Mouse (Mus musculus): ENCODE measurements at regions not wholly inside any gene's neighbourhood (a gene's known extent, or its start where the extent isn't known, plus 50 kb on each side); places are given as distances from the start of the nearest gene placed in this dataset.

DNA sequence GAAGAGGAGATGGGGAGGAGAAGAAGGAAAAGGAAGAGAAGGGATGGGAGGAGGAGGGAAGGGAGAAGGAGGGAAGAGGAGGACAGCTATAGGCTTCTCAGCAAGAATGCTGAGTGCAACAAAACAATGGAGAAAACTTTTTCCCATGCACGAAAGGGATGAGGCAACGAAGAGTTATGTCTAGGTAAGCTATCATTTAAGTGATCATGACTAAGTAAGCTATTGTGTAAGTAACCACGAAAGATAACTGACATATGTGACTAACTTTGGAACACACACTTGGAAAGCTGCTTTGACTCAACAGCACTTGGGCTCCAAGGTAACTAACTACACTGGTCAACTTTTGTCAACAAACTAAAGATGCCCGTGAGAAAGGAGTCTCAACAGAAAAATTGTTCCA, 50.9 kb upstream of the Fstl1 start:
- H3K27ac ChIP-seq (ENCODE audit: insufficient read depth, low read length) = peak overlapping the region; percentile 34; the same call in 1 of the 2 replicates
- H3K4me1 ChIP-seq (ENCODE audit: control insufficient read depth, insufficient read depth, low read length) = peaks cover 21% of the 10 kb centered on the region
- H3K4me3 ChIP-seq (ENCODE audit: insufficient read depth, low read length) = no peak overlapping the region
- TF ChIP-seq POLR2A (IDR thresholded peaks at IDR 0.05; ENCODE audit: low read depth, low read length) (no peak), CTCF (IDR thresholded peaks at IDR 0.05; ENCODE audit: borderline replicate concordance, insufficient read depth, low read length) (no peak)

DNA sequence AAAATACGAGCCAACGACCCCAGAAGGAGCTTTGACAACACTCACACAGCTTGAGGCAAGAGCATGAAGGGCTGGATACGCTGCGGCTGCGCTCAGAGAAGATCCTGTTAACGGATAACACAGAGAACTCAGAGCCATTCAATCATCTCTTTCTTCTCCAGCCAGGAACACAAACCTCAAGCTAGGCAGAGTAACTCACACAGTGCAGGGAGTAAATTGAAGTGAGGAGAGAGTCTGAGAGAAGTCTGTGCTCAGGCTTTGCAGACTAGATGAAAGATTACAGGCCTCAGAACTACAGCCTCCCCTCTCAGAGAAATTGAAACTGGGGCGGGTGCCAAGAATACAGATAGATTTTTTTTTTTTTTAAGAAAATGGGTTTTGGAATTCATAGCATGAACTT, 60.9 kb upstream of the Ndufb4 start:
- peaks cover 9% of the 10 kb centered on the region for H3K4me1 ChIP-seq (ENCODE audit: control insufficient read depth, insufficient read depth, low read length)
- no peak overlapping the region for H3K4me3 ChIP-seq (ENCODE audit: insufficient read depth, low read length)
- peak overlapping the region; percentile 81 for H3K27ac ChIP-seq (ENCODE audit: insufficient read depth, low read length)
- TF ChIP-seq CTCF (IDR thresholded peaks at IDR 0.05; ENCODE audit: borderline replicate concordance, insufficient read depth, low read length) (no peak), POLR2A (IDR thresholded peaks at IDR 0.05; ENCODE audit: low read depth, low read length) (no peak)

DNA sequence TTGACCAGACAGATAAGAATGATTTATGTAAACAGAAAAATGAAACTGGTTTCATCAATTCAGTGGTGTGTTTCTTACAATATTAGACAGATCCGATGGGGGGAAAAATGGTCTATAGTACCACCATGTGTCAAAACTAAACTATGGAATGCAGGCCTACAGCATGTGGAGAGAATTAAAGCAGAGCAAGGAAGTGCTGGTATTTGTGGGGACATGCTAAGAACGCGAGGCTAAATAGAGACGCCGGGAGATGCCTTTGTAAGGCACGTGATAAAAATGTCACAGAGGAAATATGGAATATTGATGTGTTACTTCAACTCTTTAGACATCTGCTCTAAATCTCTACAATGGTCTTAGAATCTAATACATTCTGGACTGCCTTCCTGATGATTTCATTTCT, 60.0 kb upstream of the Ndufb4 start:
- Histone ChIP-seq H3K27ac (ENCODE audit: insufficient read depth, low read length) (peak overlapping the region; percentile 81), H3K4me1 (ENCODE audit: control insufficient read depth, insufficient read depth, low read length) (peaks cover 9% of the 10 kb centered on the region), H3K4me3 (ENCODE audit: insufficient read depth, low read length) (no peak overlapping the region)
- TF ChIP-seq CTCF (IDR thresholded peaks at IDR 0.05; ENCODE audit: borderline replicate concordance, insufficient read depth, low read length) (no peak), POLR2A (IDR thresholded peaks at IDR 0.05; ENCODE audit: low read depth, low read length) (no peak)

DNA sequence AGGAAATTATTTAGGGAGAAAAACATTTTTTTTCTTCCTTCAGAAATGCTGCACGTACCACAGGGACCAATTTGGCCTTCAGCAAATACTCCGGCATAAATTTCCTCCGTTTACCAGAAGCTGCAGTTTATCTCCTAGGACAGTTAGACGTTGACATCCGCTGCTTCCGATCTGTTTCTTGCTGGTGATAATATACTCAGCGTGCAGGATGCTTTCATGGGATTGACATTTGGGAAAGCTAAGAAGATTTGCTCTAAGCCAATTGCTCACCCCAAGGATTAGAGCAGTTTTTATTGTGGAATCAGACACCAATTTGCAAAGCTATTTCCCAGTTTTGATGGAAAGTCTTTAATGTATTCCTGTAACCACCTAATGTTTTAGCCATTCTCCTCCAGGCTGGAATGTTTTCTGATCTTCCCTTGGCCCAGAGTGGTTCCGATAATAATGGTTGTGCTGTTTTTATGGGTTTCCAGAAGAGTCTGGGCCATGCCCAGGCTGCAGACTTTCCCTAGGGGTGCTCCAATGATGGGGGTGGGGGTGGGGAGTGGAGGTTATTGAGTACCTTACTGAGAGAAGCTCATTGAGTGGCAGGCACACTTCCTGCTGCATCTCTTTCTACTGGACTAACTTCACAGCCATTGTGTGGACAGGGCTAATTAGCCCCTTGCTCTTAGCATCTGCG, 52.1 kb upstream of the Ndufb4 start:
- no peak overlapping the region for H3K4me3 ChIP-seq (ENCODE audit: insufficient read depth, low read length)
- peaks cover 5% of the 10 kb centered on the region for H3K4me1 ChIP-seq (ENCODE audit: control insufficient read depth, insufficient read depth, low read length)
- TF ChIP-seq POLR2A (IDR thresholded peaks at IDR 0.05; ENCODE audit: low read depth, low read length) = no peak
- TF ChIP-seq CTCF (IDR thresholded peaks at IDR 0.05; ENCODE audit: borderline replicate concordance, insufficient read depth, low read length) = no peak
- H3K27ac ChIP-seq (ENCODE audit: insufficient read depth, low read length) = no peak overlapping the region

- Histone ChIP-seq H3K4me1 (ENCODE audit: control insufficient read depth, insufficient read depth, low read length) (peaks cover 5% of the 10 kb centered on the region), H3K4me3 (ENCODE audit: insufficient read depth, low read length) (no peak overlapping the region), H3K27ac (ENCODE audit: insufficient read depth, low read length) (peak overlapping the region; percentile 76)
- TF ChIP-seq CTCF (IDR thresholded peaks at IDR 0.05; ENCODE audit: borderline replicate concordance, insufficient read depth, low read length) (no peak), POLR2A (IDR thresholded peaks at IDR 0.05; ENCODE audit: low read depth, low read length) (no peak)
Measured at GRCm38 (mm10) chr16:37705209-37705608, 51.0 kb upstream of the Ndufb4 start.

- no peak overlapping the region for H3K4me3 ChIP-seq (ENCODE audit: insufficient read depth, low read length)
Measured at GRCm38 (mm10) chr16:37704461-37705155, 50.4 kb upstream of the Ndufb4 start.

More at GRCm38 (mm10) chr16:37704461-37705155, 50.4 kb upstream of the Ndufb4 start:
- H3K27ac ChIP-seq (ENCODE audit: insufficient read depth, low read length) = peak overlapping the region; percentile 68
- peaks cover 5% of the 10 kb centered on the region for H3K4me1 ChIP-seq (ENCODE audit: control insufficient read depth, insufficient read depth, low read length)
- TF ChIP-seq POLR2A (IDR thresholded peaks at IDR 0.05; ENCODE audit: low read depth, low read length) = no peak
- TF ChIP-seq CTCF (IDR thresholded peaks at IDR 0.05; ENCODE audit: borderline replicate concordance, insufficient read depth, low read length) = no peak

Data from embryonic fibroblast, embryonic 13.5 days (primary cell).